Mouse (Mus musculus): ENCODE measurements around the gene Fbxo6. TPM values are rescaled to one million over a fixed set of nuclear protein-coding genes. Genes with fewer than 3 reads are reported as not detected.

Fbxo6 gene
- polyA plus RNA-seq, 1 experiment from 2014 or later, result 20.8 TPM

DNA sequence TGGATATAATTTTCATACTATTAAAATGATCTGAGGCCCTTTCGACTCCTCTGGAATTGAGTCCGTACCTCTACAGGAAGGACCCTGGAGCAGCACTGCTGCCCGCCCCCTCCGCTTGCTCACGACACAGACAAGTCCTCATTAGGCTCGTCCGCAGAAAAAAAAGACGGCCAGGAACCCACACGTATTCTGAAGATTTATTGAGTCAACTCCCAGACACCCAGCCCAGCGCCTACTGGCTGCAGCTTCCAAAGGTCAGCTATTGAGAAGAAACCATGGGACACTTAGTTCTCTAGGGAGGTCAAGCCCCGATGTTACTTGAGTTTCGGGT is 12.2 kb downstream of the Fbxo6 start:
- 1% methylated on average over 12 of the region's 12 CpGs for WGBS
- peak overlapping the region; percentile 90 for H3K4me2 ChIP-seq
- H3K4me1 ChIP-seq, result peaks cover 12% of the 10 kb centered on the region; the same call in 1 of the 2 replicates
- peak overlapping the region; percentile 55 for H3K9ac ChIP-seq
- peak overlapping the region; percentile 93 for H3K27ac ChIP-seq
- H3K27me3 ChIP-seq, result peaks cover 7% of the 10 kb centered on the region; the same call in 1 of the 2 replicates
- H3K9me3 ChIP-seq, result no peaks in the 10 kb centered on the region
- ATAC-seq (ENCODE audit: insufficient number of reproducible peaks, low FRiP score, low TSS enrichment, low read depth), result no peak
- peak overlapping the region; percentile 77 for H3K4me3 ChIP-seq
- 0 out of 2 replicates have a peak, but pooled peaks cover 2% of the 10 kb centered on the region for H3K36me3 ChIP-seq

DNA sequence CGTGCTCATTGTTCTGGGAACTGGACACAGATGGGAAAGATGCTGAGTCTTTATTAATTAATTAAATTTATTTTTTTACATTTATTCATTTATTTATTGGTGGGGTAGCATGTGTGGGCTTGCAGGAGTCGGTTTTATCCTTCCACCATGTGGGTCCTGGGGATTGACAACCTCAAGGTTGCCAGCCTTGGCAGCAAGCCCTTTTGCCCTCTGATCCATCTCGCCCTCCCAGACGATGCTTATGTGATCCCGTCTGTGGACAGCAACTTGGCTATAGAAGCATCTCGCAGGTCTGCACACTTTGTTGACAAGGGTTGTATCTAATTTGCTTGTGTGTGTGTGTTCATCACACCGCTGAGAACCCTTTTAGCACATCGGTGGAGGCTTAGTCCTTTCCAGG is 14.4 kb downstream of the Fbxo6 start:
- Histone ChIP-seq H3K36me3 (no peaks in the 10 kb centered on the region), H3K9me3 (no peaks in the 10 kb centered on the region), H3K4me3 (no peak overlapping the region), H3K27me3 (peaks cover 7% of the 10 kb centered on the region; the same call in 1 of the 2 replicates), H3K9ac (no peak overlapping the region), H3K4me1 (peaks cover 12% of the 10 kb centered on the region; the same call in 1 of the 2 replicates), H3K27ac (no peak overlapping the region), H3K4me2 (no peak overlapping the region)
- ATAC-seq (ENCODE audit: insufficient number of reproducible peaks, low FRiP score, low TSS enrichment, low read depth), result no peak
- WGBS, result 76% methylated on average over 8 of the region's 8 CpGs

DNA sequence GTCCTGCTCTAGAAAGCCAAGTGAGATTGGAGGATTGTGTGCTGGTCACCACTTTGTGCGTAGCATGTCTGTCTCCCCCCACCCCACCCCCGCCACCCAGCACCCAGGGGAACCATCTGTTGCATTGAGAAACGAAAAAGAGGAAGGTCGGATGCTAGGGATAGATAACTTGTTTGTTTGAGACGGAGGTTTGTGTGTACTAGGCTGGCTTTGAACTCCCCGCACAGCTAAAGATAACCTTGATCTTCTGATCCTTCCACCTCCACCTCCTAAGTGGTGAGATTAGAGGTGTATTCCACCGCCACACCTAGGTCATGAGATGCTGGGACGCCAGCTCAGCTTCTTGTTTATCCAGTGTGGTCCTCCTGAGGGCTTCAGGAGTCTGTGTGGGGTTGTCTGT is 17.0 kb downstream of the Fbxo6 start:
- no peak overlapping the region for H3K4me2 ChIP-seq
- H3K4me1 ChIP-seq, result peaks cover 24% of the 10 kb centered on the region
- H3K27me3 ChIP-seq, result peaks cover 28% of the 10 kb centered on the region
- H3K9ac ChIP-seq, result no peak overlapping the region
- 83% methylated on average over 8 of the region's 8 CpGs for WGBS
- no peak overlapping the region for H3K27ac ChIP-seq
- H3K4me3 ChIP-seq, result no peak overlapping the region
- no peaks in the 10 kb centered on the region for H3K9me3 ChIP-seq
- H3K36me3 ChIP-seq, result no peaks in the 10 kb centered on the region
- no peak for ATAC-seq (ENCODE audit: insufficient number of reproducible peaks, low FRiP score, low TSS enrichment, low read depth)

DNA sequence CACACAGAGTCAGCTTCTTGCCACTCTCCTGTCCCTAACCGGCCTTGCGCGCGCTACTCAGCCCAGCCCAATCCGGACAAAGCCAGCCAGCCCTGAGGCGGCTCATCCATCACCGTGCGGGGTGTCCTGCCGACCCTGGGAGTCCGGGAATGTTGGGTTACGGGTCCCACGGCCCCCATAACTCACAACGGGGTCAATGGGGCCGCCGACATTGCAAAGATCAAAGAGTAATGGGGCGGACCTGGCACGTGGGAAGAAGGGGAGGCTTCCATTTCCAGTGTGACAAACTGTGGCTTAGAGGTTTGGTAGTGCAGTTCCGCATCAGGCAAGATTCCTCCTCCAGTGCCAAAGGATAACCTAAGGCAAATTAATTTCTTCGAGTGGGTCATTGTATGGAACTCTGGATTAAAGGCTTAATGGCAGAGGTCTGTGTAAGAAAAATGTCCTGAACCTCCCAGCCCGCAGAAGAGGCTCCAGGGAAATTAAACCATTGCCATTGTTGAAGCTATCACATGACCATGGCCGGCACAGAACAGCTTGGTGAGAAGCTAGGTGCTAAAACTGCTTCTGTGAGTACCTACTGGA is 20.4 kb downstream of the Fbxo6 start:
- H3K9me3 ChIP-seq, result no peaks in the 10 kb centered on the region
- peaks cover 18% of the 10 kb centered on the region for H3K4me1 ChIP-seq
- peak overlapping the region; percentile 96 for H3K4me2 ChIP-seq
- peak overlapping the region; percentile 35; the same call in 1 of the 2 replicates for H3K9ac ChIP-seq
- H3K27ac ChIP-seq, result no peak overlapping the region
- peaks cover 40% of the 10 kb centered on the region for H3K27me3 ChIP-seq
- H3K4me3 ChIP-seq, result peak overlapping the region; percentile 69
- no peak for ATAC-seq (ENCODE audit: insufficient number of reproducible peaks, low FRiP score, low TSS enrichment, low read depth)
- no peaks in the 10 kb centered on the region for H3K36me3 ChIP-seq
- 2% methylated on average over 21 of the region's 21 CpGs for WGBS

DNA sequence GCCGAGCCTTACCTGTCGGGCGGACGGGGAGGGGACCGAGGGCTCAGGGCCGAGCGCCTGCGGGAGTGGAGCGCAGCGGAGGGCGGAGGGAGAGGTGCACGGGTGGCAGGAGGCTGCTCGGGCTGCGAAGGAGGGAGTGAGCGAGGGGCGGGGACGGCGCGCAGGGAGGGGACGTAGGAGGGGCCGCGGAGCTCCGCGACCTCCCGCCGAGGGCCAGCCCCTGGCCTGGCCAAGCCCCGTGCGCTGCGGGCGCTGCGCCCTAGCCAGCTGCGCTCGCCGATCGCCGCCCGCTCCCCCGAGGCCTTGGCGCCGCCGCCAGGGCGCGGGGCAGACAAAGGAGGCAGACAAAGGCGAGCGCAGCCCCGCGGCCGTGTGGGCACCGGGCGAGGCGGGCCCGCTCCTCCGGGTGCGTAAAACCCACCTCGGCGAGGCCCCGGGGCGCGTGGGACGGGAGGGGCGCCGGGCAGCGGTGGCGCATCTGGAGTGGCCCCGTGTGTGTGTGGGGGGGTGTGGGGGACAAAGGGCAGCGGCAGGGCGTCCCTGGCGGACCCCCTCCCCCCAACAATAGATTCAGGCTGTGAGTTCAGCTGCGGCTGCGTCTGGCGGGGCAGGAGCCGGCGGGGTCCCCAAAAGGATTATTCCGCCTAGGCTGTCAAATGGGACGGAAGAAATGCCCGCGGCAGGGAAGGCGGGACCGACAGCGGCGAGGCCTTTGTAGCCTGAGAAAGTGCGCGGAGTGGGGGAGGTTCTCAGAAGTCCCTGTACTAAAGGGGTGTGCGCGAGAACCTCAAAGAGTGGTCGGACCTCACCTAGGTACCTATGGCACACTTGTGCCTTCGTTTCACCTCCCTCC is 21.2 kb downstream of the Fbxo6 start, which contains the start of gene Draxin:
TSS of gene Draxin (minus strand) at position 138 of the 853 bp plus-strand sequence.
- peak within 1 kb of the TSS; percentile 39 for H3K9ac ChIP-seq
- under 1% methylated on average over 69 of the region's 87 CpGs for WGBS
- H3K4me3 ChIP-seq, result peak within 1 kb of the TSS; percentile 69
- H3K36me3 ChIP-seq, result no peaks in the 10 kb centered on the region
- H3K9me3 ChIP-seq, result no peaks in the 10 kb centered on the region
- peaks cover 18% of the 10 kb centered on the region for H3K4me1 ChIP-seq
- peak; percentile 81 for ATAC-seq (ENCODE audit: insufficient number of reproducible peaks, low FRiP score, low TSS enrichment, low read depth)
- peak within 1 kb of the TSS; percentile 96 for H3K4me2 ChIP-seq
- peaks cover 40% of the 10 kb centered on the region for H3K27me3 ChIP-seq
- peak within 1 kb of the TSS; percentile 43; the same call in 1 of the 2 replicates for H3K27ac ChIP-seq

DNA sequence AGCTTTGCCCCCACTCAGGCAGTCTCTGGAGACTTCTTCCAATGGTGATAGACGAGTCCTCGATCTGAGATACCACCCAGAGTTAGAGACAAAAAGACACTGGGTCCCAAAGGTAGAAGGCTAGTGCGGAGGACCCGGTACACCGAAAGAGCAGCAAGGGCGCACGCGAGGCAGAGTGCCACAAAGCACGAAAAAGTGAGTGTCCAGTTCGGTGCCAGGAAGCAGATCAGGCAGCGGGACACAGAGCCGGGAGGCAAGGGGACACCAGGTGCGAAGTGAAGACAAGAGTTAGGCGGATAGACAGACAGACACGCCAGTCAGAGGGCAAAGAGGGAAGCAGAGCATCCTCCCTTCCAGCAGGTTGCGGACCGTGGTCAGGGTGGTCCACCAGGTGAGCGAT is 21.8 kb downstream of the Fbxo6 start, which contains the start of gene Mad2l2:
TSS of gene Mad2l2 (plus strand) at position 252 of the 400 bp plus-strand sequence.
- Histone ChIP-seq H3K4me3 (peak within 1 kb of the TSS; percentile 69), H3K9me3 (no peaks in the 10 kb centered on the region), H3K4me1 (peaks cover 18% of the 10 kb centered on the region), H3K36me3 (no peaks in the 10 kb centered on the region), H3K27me3 (peaks cover 40% of the 10 kb centered on the region), H3K27ac (peak within 1 kb of the TSS; percentile 43; the same call in 1 of the 2 replicates), H3K4me2 (peak within 1 kb of the TSS; percentile 96), H3K9ac (peak within 1 kb of the TSS; percentile 39)
- ATAC-seq (ENCODE audit: insufficient number of reproducible peaks, low FRiP score, low TSS enrichment, low read depth), result no peak
- 2% methylated on average over 18 of the region's 18 CpGs for WGBS

GRCm38 (mm10) chr4:148128672-148129071 is 23.3 kb downstream of the Fbxo6 start:
- no peak overlapping the region for H3K4me3 ChIP-seq
- peaks cover 18% of the 10 kb centered on the region for H3K4me1 ChIP-seq
- 59% methylated on average over 2 of the region's 2 CpGs for WGBS
- H3K27ac ChIP-seq, result no peak overlapping the region
- H3K4me2 ChIP-seq, result no peak overlapping the region
- H3K9me3 ChIP-seq, result no peaks in the 10 kb centered on the region
- H3K9ac ChIP-seq, result no peak overlapping the region
- no peaks in the 10 kb centered on the region for H3K36me3 ChIP-seq
- H3K27me3 ChIP-seq, result peaks cover 40% of the 10 kb centered on the region
- no peak for ATAC-seq (ENCODE audit: insufficient number of reproducible peaks, low FRiP score, low TSS enrichment, low read depth)

DNA sequence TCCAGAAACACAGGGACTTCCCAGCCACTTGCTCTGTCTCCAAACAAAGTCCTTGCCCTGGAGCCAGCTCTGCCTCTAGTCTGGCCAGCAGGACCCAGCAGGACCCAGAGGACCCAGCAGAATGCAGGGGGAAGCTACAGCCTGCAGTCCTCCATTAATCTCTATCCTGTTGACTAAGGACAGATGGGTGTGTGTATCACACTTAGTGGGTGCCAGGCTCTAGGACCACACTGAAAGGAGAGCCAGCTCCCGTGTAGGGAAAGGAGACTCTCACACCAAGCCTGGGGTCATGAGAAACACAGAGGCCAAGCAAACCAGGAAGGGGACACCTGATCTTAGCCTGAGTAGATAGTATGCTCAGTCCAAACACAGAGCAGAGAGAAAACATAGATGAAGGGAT is 23.7 kb downstream of the Fbxo6 start:
- H3K9me3 ChIP-seq, result no peaks in the 10 kb centered on the region
- no peak overlapping the region for H3K9ac ChIP-seq
- H3K4me3 ChIP-seq, result no peak overlapping the region
- peaks cover 40% of the 10 kb centered on the region for H3K27me3 ChIP-seq
- ATAC-seq (ENCODE audit: insufficient number of reproducible peaks, low FRiP score, low TSS enrichment, low read depth), result no peak
- H3K36me3 ChIP-seq, result no peaks in the 10 kb centered on the region
- peaks cover 18% of the 10 kb centered on the region for H3K4me1 ChIP-seq
- no peak overlapping the region for H3K4me2 ChIP-seq
- no peak overlapping the region for H3K27ac ChIP-seq
- 63% methylated on average over 1 of the region's 1 CpGs for WGBS

DNA sequence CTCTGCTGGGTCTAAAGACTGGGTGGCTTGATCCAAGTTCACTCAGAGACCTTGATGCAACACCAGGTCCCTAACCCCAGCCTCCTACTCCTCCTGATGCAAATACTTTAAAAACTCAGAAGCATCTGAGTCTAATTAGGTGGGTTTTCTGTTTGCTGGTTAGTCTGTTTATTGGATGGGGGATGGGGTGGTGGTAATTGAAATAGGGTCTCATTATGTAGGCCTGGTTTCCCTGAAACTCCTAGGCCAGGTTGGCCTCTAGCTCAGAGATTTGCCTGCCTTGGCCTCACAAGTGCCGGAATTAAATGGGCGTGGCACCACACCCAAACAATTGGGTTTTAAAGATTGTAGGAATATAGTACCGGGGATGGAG is 29.3 kb downstream of the Fbxo6 start:
- 0 out of 2 replicates have a peak, but pooled peaks cover 3% of the 10 kb centered on the region for H3K4me1 ChIP-seq
- no peak for ATAC-seq (ENCODE audit: insufficient number of reproducible peaks, low FRiP score, low TSS enrichment, low read depth)
- H3K27me3 ChIP-seq, result no peaks in the 10 kb centered on the region
- no peaks in the 10 kb centered on the region for H3K36me3 ChIP-seq
- H3K4me2 ChIP-seq, result no peak overlapping the region
- 35% methylated on average over 3 of the region's 3 CpGs for WGBS
- H3K9ac ChIP-seq, result no peak overlapping the region
- H3K27ac ChIP-seq, result no peak overlapping the region
- H3K4me3 ChIP-seq, result no peak overlapping the region
- no peaks in the 10 kb centered on the region for H3K9me3 ChIP-seq

DNA sequence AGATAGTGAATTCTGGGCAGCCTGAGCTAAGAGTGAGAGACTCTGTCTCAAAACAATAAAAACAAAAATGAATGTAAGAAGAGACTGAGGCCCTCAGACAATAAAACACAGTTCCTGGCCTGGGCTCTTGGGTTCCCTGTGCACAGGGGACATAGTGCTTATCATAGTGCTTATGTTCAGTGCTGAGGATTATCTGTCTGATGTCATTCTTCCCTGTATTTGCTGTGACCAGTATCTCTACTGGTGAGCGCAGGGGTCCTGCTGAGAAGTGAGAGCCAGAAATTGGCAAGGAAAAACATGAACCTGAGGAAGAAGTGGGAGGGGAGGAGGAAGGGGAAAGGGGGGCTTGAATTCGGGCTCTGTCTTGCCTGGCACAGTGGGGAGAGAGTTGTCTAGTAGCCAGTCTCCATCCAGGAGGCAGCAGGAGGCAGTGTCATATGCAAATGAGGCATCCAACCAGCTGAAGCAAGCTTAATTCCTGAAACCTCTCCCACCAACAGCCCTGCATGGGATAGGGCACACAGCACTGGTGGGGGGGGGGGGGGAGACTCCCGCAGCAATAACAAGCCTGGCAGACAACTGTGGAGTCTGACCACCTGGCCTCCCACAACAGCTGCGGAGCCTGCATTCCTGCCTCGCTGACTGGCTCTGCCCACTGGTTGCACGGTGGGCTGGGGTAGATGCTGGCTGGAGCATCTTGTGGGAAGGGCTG is 29.8 kb downstream of the Fbxo6 start:
- Histone ChIP-seq H3K4me3 (no peak overlapping the region), H3K27ac (no peak overlapping the region), H3K27me3 (no peaks in the 10 kb centered on the region), H3K9ac (no peak overlapping the region), H3K36me3 (no peaks in the 10 kb centered on the region), H3K4me2 (no peak overlapping the region), H3K9me3 (no peaks in the 10 kb centered on the region), H3K4me1 (0 out of 2 replicates have a peak, but pooled peaks cover 3% of the 10 kb centered on the region)
- WGBS, result 12% methylated on average over 6 of the region's 6 CpGs
- peak; percentile 80 for ATAC-seq (ENCODE audit: insufficient number of reproducible peaks, low FRiP score, low TSS enrichment, low read depth)

DNA sequence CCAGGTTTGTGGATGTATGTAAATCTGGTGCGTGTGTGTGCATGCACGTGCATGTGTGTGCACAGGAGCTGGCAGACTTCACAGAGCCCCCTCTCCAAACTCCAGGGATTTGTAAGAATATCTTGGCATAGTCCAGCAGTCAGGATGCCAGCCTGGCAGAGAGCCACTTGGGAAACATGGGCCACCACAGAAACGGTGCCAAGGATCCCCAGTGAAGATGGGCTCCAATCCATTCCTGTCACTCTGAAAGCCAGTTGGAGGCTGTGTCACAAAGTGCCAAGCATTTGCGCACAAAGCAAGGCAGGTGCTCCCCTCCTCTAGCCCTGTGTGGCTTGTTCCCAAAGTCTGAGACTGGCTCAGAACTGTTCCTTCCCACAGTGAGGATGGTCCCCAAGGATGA is 30.6 kb downstream of the Fbxo6 start:
- 78% methylated on average over 4 of the region's 4 CpGs for WGBS
- no peak overlapping the region for H3K9ac ChIP-seq
- ATAC-seq (ENCODE audit: insufficient number of reproducible peaks, low FRiP score, low TSS enrichment, low read depth), result no peak
- no peaks in the 10 kb centered on the region for H3K9me3 ChIP-seq
- no peak overlapping the region for H3K4me3 ChIP-seq
- no peak overlapping the region for H3K4me2 ChIP-seq
- no peak overlapping the region for H3K27ac ChIP-seq
- no peaks in the 10 kb centered on the region for H3K36me3 ChIP-seq
- no peaks in the 10 kb centered on the region for H3K27me3 ChIP-seq
- 0 out of 2 replicates have a peak, but pooled peaks cover 3% of the 10 kb centered on the region for H3K4me1 ChIP-seq
